Mouse (Mus musculus): ENCODE data around the gene Gpx8.

Gpx8 gene

GRCm38 (mm10) chr13:113046211-113046883, at the start of gene Gpx8:
TSS of gene Gpx8 (minus strand) at chr13:113046410.
- DNase-seq (ENCODE audit: low spot score) = peak; percentile 80

GRCm38 (mm10) chr13:113094618-113095017, 48.4 kb upstream of the Gpx8 start:
- DNase-seq (ENCODE audit: low spot score) = no peak

- DNase-seq (ENCODE audit: low spot score) = no peak
Observed at GRCm38 (mm10) chr13:113090489-113090888, 44.3 kb upstream of the Gpx8 start.

- DNase-seq (ENCODE audit: low spot score) = no peak
Observed at GRCm38 (mm10) chr13:113087226-113088017, 41.2 kb upstream of the Gpx8 start.

- no peak for DNase-seq (ENCODE audit: low spot score)
Observed at GRCm38 (mm10) chr13:113084732-113085131, 38.5 kb upstream of the Gpx8 start.

GRCm38 (mm10) chr13:113082101-113082500, 35.9 kb upstream of the Gpx8 start:
- peak; percentile 56 for DNase-seq (ENCODE audit: low spot score)

- no peak for DNase-seq (ENCODE audit: low spot score)
Observed at GRCm38 (mm10) chr13:113079021-113079420, 32.8 kb upstream of the Gpx8 start.

- no peak for DNase-seq (ENCODE audit: low spot score)
Observed at GRCm38 (mm10) chr13:113064542-113064941, 18.3 kb upstream of the Gpx8 start.

GRCm38 (mm10) chr13:113061746-113062145, 15.5 kb upstream of the Gpx8 start:
- no peak for DNase-seq (ENCODE audit: low spot score)

- peak; percentile 30 for DNase-seq (ENCODE audit: low spot score)
Observed at GRCm38 (mm10) chr13:113055826-113056225, 9.6 kb upstream of the Gpx8 start.

GRCm38 (mm10) chr13:113054230-113054629, 8.0 kb upstream of the Gpx8 start:
- DNase-seq (ENCODE audit: low spot score) = no peak

GRCm38 (mm10) chr13:113047647-113048046, 1.4 kb upstream of the Gpx8 start:
- DNase-seq (ENCODE audit: low spot score) = no peak

GRCm38 (mm10) chr13:113047018-113047417, 808 bp upstream of the Gpx8 start:
- no peak for DNase-seq (ENCODE audit: low spot score)

- DNase-seq (ENCODE audit: low spot score) = no peak
Observed at GRCm38 (mm10) chr13:113045458-113046110, 626 bp downstream of the Gpx8 start.

- DNase-seq (ENCODE audit: low spot score) = no peak
Observed at GRCm38 (mm10) chr13:113044876-113045275, 1.3 kb downstream of the Gpx8 start.

- peak; percentile 96 for DNase-seq (ENCODE audit: low spot score)
Observed at GRCm38 (mm10) chr13:113035852-113036251, 10.4 kb downstream of the Gpx8 start.

GRCm38 (mm10) chr13:113034950-113035421, 11.2 kb downstream of the Gpx8 start, which contains the start of gene Cdc20b:
TSS of gene Cdc20b (plus strand) at chr13:113035111.
- peak; percentile 61 for DNase-seq (ENCODE audit: low spot score)

- DNase-seq (ENCODE audit: low spot score) = peak; percentile 66
Observed at GRCm38 (mm10) chr13:113034271-113034886, 11.8 kb downstream of the Gpx8 start.

- DNase-seq (ENCODE audit: low spot score) = no peak
Observed at GRCm38 (mm10) chr13:113032831-113033230, 13.4 kb downstream of the Gpx8 start.

- peak; percentile 73 for DNase-seq (ENCODE audit: low spot score)
Observed at GRCm38 (mm10) chr13:113031792-113032571, 14.2 kb downstream of the Gpx8 start.

- no peak for DNase-seq (ENCODE audit: low spot score)
Observed at GRCm38 (mm10) chr13:113031351-113031750, 14.9 kb downstream of the Gpx8 start.

All from retina, embryonic 14.5 days (tissue).